Mouse (Mus musculus) liver, embryonic 14.5 days (tissue): Measurements from ENCODE around the gene Bcat1.

Experiments
- CTCF ChIP-seq: IDR thresholded peaks from 2 replicates; pipeline ENCODE4 v1.5.1; 2016; ENCODE audit warnings: antibody characterized with exemption, low read depth, control low read depth
- EP300 ChIP-seq: IDR thresholded peaks from 2 replicates; pipeline ENCODE4 v1.6.1; 2016; ENCODE audit warnings: antibody characterized with exemption, low read depth

DNA sequence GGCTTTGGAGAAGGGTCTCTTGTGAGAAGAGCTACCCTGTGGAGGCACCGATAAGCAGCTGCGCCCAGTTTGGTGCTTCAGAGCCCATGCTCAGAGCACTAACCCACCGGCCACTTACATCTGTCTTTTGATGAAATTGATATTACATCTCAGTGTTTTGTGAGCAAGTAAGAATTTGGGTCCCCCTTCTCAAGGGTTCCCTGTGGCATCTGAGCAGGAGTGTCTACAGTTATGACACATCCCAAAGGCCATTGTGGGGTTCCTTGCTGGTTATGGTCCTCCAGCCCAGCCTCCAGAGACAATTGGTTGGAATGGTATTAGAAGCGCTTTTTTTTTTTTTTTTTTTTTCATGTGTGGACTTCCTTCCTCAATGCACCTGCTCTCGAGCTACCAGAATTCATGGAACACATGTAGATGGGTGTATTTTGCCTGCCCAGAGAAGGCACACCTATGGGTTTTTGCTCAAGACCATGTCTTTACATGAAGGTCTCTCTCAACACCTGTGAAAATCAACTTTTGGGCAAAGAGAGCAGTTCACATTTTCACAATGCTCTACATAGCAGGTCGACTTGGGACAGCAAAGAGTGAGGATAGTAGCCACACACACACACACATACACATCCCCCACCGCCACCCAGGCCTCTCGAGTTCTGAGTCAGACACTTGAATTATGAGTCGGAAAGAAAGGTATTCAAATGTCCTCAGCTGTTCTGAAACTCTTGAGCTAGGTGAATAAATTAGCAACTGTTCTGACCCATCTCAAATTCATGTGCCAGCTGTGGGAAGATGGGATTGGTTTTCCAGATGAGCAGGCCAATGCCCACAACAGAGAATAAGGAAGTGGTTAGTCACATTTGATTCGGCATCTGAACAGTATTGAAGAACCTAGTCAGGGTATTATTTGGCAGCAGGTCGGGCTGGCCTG, 47.4 kb upstream of the Bcat1 start:
- TF ChIP-seq EP300, result no peak
- TF ChIP-seq CTCF, result no peak
